Mouse (Mus musculus) spleen, adult 12 weeks (tissue): ENCODE results near the gene Grik3.

ENCODE experiments used
- DNase-seq: peaks from one replicate; pipeline ENCODE4 v3.0.0; 2022; ENCODE audit warnings: low spot score

The Grik3 gene

DNA sequence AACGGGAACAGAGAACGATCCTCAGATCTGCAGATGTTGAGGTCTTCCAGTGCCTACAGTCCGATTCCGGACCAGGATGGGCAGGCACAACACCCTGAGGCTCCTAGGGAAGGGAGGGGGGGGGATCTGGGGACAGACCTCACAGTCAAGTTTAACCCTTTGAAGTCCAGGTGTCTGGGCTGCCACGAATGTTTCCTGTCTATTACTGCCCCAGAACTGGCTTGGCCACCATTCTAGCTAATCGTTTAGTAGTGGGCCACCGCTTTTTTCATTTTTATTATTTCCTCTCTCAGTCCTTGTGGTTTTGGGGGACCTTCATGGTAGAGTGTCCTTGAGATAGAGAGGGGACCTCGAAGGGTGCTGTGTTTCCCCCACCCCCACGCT lies 1.6 kb downstream of the Grik3 start:
- DNase-seq, result no peak

DNA sequence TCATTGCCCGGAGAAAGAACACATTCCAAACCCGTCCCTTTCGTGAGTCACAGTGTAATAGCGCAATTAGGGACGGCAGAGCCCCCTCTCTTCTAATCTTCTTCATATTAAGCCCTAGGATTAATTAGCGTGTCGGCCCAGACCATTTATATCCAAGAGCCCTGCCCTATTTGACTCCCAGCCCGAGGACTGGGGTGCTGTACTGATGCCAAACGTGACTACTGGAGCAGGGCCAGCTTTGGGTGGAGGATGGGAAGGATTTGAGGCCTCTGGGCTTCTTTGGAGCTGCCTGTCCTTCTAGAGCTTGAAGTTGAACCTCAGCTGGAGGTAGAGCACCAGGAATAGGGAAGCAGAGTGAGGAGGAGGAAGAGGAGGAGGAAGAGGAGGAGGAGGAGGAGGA lies 2.2 kb downstream of the Grik3 start:
- no peak for DNase-seq

DNA sequence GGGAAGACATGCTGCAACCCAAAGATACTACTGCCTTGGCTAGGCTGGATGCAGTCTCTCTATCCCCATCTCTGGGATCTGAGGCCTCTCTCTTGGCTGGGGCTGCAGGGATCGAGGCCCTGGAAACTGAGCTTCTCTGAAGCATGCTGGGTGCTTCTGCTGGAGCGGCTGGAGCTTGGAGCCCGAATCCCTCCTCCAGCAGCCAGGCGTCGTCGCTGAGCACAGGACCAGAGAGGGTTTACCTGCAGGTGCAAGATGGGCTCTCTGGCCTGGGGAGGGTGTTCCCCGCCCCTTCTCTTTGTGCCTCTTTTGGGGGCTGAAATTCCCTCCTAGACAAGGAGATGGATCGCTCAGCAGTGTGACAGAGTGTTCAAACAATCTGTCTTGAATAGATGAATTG lies 2.6 kb downstream of the Grik3 start:
- no peak for DNase-seq

DNA sequence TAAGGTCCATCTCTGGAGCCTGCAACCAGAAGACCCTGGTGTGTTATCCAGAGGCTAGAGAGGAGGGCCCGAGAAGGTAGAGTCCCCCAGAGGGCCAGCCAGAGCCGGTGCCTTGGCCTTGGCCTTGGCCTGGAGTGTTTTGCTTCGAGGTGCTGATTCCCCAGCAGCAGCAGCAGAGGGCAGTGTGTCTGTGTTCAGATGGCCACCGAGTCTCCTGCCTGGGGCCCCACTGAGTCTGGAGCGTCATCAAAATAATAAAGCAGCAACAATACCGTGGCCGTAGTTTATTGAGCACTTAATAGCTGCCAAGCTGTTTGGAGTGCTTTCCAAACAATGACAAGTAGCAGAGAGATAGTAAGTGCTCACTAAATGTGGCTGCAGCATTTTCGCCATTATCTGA lies 5.0 kb downstream of the Grik3 start:
- DNase-seq, result no peak

DNA sequence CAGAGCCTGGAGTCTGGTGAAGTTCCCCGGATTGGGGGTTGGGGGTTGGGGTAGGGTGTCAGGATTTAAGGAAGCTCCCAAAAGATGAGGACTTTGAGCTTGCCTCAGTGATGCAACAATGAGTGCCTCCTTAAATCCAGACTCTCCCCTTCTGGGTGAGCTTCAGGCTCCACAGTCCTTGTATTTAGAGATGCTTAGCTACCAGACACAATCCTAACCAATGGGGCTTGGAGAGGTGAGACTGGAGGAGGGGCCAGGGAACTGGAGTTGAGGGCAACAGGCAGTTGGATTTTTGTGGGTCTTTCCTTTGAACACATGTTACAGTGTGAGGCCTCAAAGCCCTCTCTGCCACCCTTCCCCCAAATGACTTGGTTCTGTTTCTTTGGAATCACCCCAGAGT lies 6.5 kb downstream of the Grik3 start:
- no peak for DNase-seq

DNA sequence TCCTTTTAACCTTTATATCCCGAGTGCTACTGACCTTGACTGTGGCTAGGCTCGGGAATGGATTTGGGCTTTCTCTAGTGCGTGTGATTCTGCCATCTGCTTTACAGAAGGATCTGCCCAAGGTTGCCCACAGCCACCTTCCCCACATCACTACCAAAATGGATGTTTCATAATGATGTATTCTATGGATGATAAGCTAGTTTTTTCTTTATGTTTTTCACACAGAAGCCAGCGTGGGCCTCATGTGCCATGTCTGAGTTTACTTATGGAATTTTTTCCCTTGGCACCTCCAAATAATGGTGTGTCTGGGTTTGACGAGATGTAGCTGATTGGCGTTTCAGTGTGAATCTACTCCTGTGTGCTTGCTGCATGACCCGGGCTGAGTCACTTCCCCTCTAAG lies 7.0 kb downstream of the Grik3 start:
- DNase-seq, result no peak

DNA sequence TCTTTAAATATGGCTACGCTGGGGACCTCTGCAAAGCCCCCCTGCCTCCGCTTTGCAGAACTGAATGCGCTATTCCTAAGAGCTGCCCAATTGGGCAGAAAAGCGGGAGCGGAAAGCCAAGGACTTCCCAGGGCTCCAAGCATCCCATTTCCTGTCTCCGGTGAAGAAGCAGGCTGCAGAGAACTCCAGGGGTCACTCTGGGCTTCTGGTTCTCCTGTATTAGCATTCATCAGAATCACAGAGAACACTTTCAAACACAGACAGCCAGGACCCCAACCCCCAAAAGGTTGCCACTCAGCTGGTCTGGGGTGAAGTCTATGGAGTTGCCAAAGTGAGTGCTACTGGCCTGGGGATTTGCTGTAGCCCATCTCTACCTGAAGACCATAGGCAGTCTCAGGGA lies 8.4 kb downstream of the Grik3 start:
- DNase-seq, result no peak

DNA sequence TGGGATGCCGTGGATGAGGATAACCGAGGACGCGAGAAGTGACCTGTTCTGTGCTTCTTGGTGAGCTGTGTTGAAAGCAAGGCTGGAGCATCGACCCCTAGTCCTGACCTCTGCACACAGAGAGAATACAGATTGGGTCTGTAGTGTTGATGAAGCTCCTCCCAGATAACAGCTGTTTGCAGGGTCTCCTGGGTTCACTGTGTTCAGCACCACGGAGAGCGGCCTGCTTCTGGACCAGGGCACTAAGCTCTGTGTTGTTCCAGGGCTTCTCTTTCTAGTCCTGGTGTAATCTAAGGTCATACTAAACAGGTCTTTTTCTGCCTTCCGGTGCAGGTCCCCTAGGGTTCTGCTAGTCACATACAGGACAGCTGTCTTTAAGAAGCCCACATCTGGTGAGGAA lies 12.4 kb downstream of the Grik3 start:
- DNase-seq, result no peak

DNA sequence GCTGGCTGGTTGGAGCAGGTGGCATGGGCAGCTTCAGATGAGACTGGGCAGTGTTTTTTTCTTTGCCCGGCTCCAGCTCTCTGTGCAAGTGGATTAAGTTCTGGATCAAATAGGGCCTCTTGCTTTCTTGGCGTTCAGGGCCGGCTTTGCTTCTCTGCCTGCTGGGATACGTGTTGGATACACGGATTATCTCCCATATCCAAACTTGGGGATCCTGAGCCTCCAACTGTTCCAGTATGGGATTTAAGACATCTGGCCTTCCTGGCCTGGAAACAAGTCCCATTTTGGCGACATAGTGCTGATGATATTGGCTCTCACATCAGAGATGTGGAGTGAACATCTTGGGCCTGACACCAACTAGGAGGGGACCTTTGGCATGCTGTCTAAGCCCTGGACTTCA lies 21.9 kb downstream of the Grik3 start:
- no peak for DNase-seq

DNA sequence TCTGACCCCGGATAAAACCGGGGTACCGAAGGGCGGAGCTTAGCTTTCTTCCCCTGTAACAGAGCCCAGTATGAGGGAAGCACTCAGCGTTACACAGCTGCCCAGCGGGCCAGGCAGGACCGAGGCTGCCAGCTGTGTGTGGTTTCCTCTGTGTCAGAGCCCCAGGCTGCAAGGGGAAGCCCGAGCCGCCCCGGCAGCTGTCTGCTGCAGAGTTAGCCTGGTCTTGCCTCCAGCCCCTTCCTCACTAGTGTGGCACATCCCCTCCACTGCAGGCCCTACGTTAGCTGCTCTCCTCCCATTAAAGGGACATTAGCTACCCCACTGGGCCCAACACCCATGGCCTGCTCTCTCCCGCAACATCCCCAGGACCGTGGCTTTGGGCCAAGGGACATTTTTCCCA lies 25.1 kb downstream of the Grik3 start:
- DNase-seq, result no peak

DNA sequence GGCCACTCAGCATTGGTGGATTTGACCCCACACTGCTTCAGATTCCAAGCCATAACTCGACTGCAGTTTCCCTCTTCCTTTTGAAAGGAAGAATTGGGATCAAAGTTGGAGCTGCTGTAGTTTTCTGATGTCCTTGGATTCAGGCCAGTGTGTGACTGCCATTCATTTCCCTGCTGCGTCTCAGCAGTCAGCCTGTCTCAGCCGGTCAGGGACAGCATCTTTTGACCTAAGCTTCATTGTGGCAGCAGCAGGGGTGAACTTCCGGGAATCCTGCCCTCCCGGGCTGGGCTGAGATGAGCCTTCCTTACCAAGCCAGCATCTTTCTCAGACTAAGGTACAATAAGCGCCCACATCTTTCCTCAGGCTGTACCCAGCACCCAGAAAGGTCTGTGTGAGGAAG lies 26.1 kb downstream of the Grik3 start:
- no peak for DNase-seq

DNA sequence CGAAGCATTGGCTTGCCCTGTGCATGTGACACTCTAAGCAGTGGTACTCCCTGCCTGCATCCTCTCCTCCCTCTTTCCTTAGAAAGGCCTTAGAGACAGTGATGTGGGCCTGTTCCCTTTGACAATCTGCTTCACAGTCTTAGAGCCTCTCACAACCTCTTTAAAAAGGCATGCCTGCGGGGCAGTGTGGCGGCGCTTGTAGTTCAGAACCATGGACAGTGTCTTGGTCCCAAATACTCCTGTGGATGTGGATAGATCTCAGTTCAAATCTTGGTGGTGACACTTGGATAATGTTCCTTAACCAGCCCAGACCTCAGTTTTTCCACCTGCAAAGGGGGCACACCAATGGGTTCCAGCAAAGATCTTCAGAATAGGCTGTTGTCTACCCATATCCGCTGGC lies 28.4 kb downstream of the Grik3 start:
- no peak for DNase-seq

DNA sequence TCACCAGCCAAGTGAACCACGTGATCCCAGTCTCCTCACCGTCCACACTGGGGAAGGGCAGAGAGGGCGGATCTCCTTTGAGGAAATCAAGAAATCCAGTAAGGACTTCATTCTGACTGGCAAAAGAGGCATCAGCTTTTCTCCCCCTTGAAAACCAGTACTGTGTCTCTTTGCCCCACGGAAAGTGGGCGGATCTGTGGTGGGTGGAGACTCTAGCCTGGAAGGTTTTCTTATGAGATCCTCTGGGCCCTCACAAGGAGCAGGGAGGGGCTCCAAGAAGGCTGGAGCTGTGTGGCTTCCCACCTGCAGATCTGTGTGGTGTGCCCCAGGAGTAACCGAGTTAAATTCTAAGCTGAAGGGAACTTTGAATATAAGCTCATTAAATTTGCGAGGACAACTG lies 32.4 kb downstream of the Grik3 start:
- DNase-seq, result no peak

DNA sequence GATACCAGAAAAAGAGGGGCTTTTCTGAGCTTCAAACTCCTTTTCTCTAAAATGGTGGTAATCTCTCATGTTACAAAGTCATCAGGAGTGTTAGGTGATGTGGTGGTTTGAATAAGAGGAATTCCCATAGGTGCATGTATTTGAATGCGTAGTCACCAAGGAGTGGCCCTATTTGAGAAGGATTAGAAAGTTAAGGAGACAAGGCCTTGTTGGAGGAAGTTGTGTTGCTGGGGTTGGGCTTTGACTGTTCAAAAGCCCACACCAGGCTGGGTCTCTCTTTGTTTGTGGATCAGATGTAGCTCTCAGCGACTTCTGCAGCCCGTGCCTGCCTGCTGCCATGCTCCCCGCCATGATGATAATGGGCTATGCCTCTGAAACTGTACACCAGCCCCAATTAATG lies 34.8 kb downstream of the Grik3 start:
- DNase-seq, result no peak

DNA sequence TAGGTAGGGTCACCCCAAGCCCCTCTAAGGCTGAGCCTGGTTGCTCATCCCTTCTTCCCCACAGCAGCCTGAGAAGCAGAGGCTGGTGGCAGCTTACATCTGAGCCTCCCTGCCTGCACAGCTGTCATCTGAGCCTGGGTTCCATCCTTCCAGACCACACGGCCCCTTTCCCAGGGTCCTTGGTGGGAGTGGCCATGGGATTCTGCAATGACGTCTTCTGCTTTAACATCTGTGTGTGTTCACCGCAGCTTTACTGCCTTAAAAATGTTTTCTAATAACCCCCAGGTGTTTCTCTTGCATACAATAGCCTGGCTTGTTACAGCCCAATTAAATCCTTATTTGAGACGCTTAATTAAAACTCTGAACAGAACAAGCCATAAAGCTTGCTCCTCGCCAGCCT lies 35.9 kb downstream of the Grik3 start:
- DNase-seq, result no peak

DNA sequence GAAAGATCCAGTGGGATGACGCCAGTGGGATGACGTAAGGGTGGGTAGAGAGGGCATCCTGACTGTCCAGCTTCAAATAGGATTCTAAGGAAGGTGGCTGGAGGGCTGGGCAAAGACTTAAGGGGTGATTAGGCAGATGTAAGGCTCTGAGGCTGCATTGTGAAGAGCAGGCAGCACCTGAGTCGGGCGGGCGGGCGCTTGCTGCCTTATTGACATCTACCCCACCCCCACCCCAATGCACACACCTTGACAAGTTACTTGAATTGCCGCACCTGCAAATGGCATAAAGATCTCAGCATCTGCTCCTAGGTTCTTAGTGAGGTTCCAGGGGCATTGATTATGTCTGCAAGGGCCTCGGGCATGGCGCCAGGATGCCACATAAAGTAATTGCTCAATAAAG lies 43.5 kb downstream of the Grik3 start:
- DNase-seq, result no peak

DNA sequence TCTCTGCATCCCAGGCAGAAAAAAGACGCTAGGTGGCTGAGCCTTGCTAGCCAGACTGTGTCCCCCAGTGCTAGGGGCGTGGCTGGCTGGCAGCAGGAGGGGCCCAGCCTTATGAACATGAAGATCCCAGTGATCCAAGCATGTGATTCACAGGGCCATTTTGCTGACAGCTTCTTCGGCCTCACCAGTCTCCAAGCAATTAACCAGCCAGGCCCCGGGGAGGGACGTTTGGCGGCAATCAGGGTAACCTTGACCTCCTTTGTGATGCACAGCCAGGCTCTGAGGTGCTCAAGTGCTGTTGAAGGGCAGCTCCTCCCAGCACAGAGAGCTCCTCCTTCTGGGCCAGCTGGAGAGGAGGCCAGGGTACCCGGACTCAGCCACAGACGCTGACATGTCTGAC lies 43.9 kb downstream of the Grik3 start:
- no peak for DNase-seq

DNA sequence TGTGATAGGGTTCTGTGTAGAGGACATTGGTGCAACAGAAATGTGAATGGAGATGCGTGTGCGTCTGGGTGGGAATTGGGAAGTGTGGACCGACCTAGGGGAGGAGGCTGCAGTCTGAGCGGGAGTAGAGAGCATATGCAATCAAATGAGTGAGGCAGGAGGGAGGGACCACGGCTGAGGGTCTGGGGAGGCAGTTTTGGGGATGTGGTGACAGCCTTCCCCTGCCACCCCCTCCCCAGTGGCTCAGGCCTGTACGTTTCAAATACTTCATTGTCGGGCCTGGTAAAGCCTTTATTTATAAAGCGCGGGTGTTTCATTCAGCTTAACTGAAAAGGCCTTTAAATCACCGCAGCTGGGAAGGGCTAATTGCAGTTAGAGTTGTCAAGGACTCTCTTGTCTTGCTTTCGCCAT lies 44.5 kb downstream of the Grik3 start:
- DNase-seq, result no peak

DNA sequence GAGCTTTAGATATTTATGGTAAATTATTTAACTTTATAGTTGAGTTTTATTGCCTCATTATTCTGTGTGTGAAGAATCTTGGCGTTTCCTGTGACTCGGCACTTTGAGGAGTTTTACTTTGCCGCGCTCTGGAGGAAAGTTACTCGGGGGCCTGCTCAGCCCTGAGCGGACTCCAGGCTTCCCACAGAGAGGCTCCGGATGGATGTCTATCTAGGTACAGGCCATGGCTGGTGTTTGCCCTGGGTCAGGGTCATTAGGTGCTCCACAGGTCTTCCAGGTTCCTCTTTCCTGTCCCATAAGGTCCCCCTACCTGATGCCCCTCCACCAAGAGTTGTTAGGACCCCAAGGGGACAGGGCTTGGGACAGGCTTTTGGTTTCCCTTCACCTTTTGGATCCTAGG lies 45.0 kb downstream of the Grik3 start:
- no peak for DNase-seq

DNA sequence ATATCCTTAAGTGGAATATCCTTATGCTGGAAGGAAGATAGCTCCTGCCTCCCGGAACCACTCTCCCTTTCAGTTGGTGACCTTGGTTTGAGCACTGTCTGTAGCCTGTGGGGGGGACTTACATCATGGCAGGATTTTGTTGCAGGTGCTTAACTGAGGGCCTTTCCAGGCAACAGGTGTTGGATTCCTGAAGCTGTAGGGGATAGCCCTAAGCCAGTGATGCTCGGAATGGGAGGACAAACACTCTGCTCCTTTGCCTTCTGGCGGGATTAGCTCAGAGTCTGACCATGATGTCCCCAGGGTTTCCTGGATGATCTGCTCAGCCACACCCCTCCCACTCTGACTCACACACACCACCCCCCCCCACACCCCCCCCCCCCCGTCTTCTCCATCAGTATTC lies 45.5 kb downstream of the Grik3 start:
- DNase-seq, result no peak

DNA sequence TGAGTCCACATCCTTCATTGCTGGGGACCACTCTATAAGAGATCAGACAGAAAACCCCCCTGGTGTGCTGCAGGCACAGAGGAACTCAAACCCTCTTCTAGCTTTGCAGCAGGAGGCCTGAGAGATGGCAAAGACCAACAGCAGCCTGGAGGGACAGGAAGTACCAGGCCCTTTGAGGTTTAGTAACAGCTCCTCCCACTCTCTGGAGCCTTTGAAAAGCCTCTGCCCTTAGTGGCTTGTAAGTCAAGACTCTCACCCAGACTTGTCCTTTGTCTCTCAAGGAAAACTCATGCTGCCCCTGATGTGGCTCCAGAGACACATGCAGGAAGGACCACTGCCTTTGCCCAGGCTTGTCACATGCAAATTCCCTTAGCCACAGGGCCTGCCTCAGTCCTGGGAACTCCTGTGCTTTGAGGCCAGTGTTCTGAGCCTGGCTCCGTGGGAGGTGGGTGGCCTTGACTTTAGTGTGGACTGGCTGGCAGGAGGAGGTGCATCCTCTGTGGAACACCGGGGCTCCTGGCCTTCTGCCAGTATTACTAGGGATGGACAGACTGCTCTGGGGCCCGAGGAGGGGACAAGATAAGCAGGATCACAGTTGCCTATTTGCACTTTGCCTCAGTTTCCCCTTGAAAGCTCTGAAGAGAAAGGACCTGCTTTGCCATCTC lies 47.9 kb downstream of the Grik3 start:
- DNase-seq, result no peak

DNA sequence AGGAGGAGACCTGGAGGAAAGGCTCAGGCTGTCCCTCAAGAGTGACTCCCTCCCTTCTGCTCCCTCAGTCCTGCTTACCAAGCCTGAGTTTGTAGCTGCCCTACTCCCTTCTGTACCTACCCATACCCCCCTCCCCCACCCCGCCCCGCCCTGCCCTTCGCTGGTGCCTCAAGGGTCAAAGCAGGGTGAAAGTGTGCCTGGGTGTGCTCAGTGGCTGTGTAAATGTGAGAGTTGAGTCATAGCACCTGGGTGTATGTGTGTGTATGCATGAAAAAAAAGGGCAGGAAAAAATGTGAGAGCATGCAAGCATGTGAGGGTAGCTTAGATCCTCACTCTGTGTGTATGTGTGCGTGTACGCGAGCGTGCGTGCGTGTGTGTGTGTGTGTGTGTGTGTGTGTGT lies 49.1 kb downstream of the Grik3 start:
- no peak for DNase-seq

DNA sequence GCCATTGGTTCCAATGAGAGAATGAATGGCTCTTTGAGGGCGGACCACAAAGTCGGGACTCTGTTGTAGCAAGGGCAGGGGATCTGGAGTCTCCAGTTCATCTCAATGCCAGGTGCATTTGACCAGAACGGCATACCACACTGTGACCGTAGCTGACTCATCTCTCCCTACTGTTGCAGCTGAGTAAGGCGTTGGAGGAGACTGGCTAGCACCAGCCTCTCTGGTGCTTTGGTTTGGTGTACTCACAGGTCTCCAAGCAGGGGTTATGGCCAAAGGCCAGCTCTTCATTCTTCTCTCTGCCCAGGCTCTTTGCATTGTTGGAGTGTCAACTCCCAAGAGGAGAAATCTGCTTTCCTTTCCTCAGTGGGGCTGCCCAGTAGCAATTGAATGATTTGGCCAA lies 52.7 kb downstream of the Grik3 start:
- DNase-seq, result no peak

DNA sequence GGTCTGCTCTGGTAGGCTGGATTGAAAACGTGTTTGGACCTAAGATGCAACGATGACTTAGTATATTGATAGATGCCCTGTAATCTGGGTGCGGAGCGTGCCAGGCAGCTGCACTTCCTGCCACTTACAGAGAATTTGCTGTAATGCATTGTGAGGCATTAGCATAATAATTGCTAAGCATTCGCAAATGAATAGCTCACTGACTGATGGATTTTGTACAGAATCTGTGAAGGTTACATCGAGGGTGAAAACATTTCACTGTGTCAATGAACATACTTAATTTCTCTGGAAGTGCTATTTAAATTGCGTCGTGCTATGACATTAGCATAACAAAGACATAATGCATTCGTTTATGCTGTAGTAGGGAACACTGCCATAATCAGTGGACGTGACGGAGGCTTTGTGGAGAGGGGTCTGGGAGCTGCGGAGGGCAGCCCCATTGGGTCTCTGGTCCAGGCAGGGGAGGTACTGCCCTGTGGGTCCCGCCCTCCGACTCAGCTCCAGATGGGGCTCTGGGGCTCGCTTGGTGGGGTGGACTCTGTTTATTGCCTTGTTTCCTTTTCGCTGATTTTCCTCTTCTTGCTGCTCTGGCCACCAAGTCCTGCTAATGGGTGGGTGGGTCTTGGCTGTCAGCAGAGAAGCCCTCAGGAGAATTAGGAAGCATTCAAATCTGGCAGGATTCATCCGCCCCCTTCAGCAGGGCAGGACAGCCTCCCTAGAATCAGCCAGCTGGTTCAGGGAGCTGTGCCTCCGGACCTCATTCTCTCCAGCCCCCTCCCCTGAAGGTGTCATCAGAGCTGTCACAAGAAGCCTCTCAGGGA lies 54.7 kb downstream of the Grik3 start:
- no peak for DNase-seq
